Mouse (Mus musculus): ENCODE measurements around the gene Vmn2r93. TPM values are rescaled to one million over a fixed set of nuclear protein-coding genes. Genes with fewer than 3 reads are reported as not detected.

The Vmn2r93 gene
- polyA plus RNA-seq (2015; fragmentation: Nextera tagmentation; extraction: Ambion mirVana), result not detected in 2 replicates

DNA sequence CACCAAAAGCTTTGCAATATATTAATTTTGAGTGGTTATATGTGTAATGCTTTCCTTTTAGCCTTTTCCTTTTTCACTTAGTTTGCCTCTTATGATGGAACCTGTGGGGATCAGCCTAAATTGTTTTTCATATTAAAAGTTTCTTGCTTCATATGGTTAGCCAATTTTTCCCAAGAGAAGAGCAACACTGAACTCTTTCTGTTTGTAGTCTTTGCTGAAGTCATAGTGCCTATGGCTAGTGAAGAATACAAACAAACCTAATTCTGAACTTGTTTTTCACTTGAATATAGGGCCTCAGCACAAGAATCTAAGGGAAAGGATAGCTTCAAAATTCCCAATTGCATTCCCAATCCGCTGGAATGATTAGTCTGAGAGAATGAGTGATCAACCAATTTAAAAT, at the start of gene Vmn2r93:
Vmn2r93 (plus strand) TSS at position 301 of the 400 bp plus-strand sequence.
- H3K27me3 ChIP-seq (replicated peaks; ENCODE audit: insufficient read depth, low read length), result no peaks in the 10 kb centered on the region
- H3K4me2 ChIP-seq (replicated peaks; ENCODE audit: low read depth, low read length), result no peak within 1 kb of the TSS
- ATAC-seq (no peak), DNase-seq (ENCODE audit: low spot score) (no peak)
- 35% methylated on average over 1 of the region's 1 CpGs for WGBS
- H3K9ac ChIP-seq (replicated peaks; ENCODE audit: low read depth), result no peak within 1 kb of the TSS
- H3K4me3 ChIP-seq (ENCODE audit: low read depth, low read length), result no peak within 1 kb of the TSS
- H3K27ac ChIP-seq (ENCODE audit: low read length), result no peak within 1 kb of the TSS
- no peaks in the 10 kb centered on the region for H3K36me3 ChIP-seq (ENCODE audit: insufficient read depth, low read length)
- no peaks in the 10 kb centered on the region for H3K4me1 ChIP-seq (ENCODE audit: insufficient read depth, low read depth, low read length)
- no peaks in the 10 kb centered on the region for H3K9me3 ChIP-seq (ENCODE audit: low read length)
- TF ChIP-seq CTCF (IDR thresholded peaks at IDR 0.05) (no peak), EP300 (IDR thresholded peaks at IDR 0.05) (no peak)

DNA sequence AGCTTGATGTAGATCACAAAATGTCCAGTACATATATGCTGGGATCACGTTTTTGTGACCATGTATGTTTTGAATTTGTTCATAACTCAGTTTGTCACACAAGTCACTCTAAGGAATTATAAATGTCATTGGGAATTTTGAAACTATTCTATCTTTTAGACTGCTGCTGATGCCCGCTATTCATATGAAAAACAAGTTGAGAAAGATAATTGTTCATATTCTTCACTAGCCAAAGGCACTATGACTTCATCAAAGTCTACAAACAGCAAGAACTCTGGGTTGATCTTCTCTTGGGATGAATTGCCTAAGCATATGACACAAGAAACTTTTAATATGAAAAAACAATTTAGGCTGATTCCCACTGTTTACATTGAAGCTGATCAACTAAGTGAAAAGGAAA, 20.2 kb upstream of the Vmn2r93 start, which contains the start of gene Vmn2r94:
Vmn2r94 (minus strand) TSS at position 101 of the 400 bp plus-strand sequence.
- Histone ChIP-seq H3K4me3 (ENCODE audit: low read depth, low read length) (no peak within 1 kb of the TSS), H3K27ac (ENCODE audit: low read length) (no peak within 1 kb of the TSS), H3K27me3 (replicated peaks; ENCODE audit: insufficient read depth, low read length) (no peaks in the 10 kb centered on the region), H3K9ac (replicated peaks; ENCODE audit: low read depth) (no peak within 1 kb of the TSS), H3K4me1 (ENCODE audit: insufficient read depth, low read depth, low read length) (no peaks in the 10 kb centered on the region), H3K4me2 (replicated peaks; ENCODE audit: low read depth, low read length) (no peak within 1 kb of the TSS), H3K9me3 (ENCODE audit: low read length) (no peaks in the 10 kb centered on the region), H3K36me3 (ENCODE audit: insufficient read depth, low read length) (no peaks in the 10 kb centered on the region)
- TF ChIP-seq EP300 (IDR thresholded peaks at IDR 0.05) (no peak), CTCF (IDR thresholded peaks at IDR 0.05) (no peak)
- 40% methylated on average over 2 of the region's 2 CpGs for WGBS
- ATAC-seq (no peak), DNase-seq (ENCODE audit: low spot score) (no peak)

DNA sequence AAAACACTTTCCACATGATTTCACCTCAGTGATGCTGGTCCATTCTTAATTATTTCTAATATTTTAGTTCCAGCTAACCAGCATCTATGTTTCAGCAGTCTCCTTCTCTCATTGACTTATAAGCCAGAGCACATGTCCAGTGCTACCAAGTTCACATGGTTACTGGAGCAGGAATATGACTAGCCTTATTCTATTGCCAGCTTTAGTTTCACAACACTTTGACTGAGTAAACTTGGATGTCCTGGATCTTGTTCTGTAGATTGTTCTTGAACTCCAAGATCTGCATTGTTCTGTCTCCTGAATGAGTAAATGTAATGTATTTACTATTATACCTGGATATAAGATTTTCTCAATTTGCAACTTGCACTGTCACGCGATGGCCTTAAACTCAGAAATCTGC, 25.1 kb downstream of the Vmn2r93 start:
- TF ChIP-seq EP300 (IDR thresholded peaks at IDR 0.05) (no peak), CTCF (IDR thresholded peaks at IDR 0.05) (no peak)
- Histone ChIP-seq H3K4me2 (replicated peaks; ENCODE audit: low read depth, low read length) (no peak overlapping the region), H3K9me3 (ENCODE audit: low read length) (peaks cover 3% of the 10 kb centered on the region; the same call in 1 of the 2 replicates), H3K27me3 (replicated peaks; ENCODE audit: insufficient read depth, low read length) (no peaks in the 10 kb centered on the region), H3K4me1 (ENCODE audit: insufficient read depth, low read depth, low read length) (no peaks in the 10 kb centered on the region), H3K27ac (ENCODE audit: low read length) (no peak overlapping the region), H3K9ac (replicated peaks; ENCODE audit: low read depth) (no peak overlapping the region), H3K4me3 (ENCODE audit: low read depth, low read length) (no peak overlapping the region), H3K36me3 (ENCODE audit: insufficient read depth, low read length) (no peaks in the 10 kb centered on the region)
- no peak for DNase-seq (ENCODE audit: low spot score)
- WGBS, result 96% methylated on average over 2 of the region's 2 CpGs
- no peak for ATAC-seq

DNA sequence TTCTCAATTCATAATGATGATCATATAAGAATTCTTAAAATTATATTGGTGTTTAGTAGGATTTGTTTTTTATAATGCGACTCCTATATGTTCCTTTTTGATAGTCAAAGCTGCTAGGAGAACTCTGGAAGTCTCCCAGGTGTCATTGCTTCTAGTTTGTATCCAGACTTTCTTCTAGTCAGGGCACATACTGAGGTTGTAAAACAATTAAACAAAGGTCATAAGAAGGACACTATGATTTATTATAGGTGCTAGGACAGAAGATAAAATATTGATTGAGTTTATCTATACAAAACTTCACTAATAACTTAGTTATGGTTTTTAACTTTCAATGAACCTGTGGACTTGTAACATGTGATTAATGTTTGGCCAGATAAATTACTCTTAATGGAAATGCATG, 62.1 kb downstream of the Vmn2r93 start:
- Histone ChIP-seq H3K9me3 (ENCODE audit: low read length) (no peaks in the 10 kb centered on the region; the same call in 1 of the 2 replicates), H3K4me2 (replicated peaks; ENCODE audit: low read depth, low read length) (no peak overlapping the region), H3K4me1 (ENCODE audit: insufficient read depth, low read depth, low read length) (no peaks in the 10 kb centered on the region), H3K4me3 (ENCODE audit: low read depth, low read length) (no peak overlapping the region), H3K36me3 (ENCODE audit: insufficient read depth, low read length) (no peaks in the 10 kb centered on the region), H3K27me3 (replicated peaks; ENCODE audit: insufficient read depth, low read length) (no peaks in the 10 kb centered on the region), H3K27ac (ENCODE audit: low read length) (no peak overlapping the region), H3K9ac (replicated peaks; ENCODE audit: low read depth) (no peak overlapping the region)
- TF ChIP-seq EP300 (IDR thresholded peaks at IDR 0.05), result no peak
- WGBS, result 49% methylated on average over 1 of the region's 1 CpGs
- DNase-seq (ENCODE audit: low spot score) (no peak), ATAC-seq (no peak)

DNA sequence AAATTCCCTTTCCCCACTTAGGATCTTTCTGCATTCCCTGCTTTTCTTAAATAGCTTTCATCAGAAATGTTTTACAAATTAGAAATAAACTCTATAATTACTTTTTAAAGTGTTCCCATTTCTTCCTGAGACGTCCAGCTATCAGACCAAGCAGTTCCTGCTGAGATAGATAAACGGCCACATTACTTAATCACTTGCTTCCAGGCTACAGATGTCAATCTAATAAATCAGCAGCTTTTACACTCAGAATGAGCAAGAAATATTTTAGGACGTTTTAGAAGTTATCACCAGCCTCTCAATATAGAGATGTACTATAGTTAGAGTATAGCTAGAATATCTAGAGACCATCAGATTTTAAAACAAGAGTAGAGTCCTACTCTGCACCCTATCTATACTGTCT, 62.7 kb downstream of the Vmn2r93 start:
- no peaks in the 10 kb centered on the region; the same call in 1 of the 2 replicates for H3K9me3 ChIP-seq (ENCODE audit: low read length)
- H3K27ac ChIP-seq (ENCODE audit: low read length), result no peak overlapping the region
- 35% methylated on average over 3 of the region's 3 CpGs for WGBS
- DNase-seq (ENCODE audit: low spot score), result no peak
- H3K9ac ChIP-seq (replicated peaks; ENCODE audit: low read depth), result no peak overlapping the region
- H3K4me1 ChIP-seq (ENCODE audit: insufficient read depth, low read depth, low read length), result no peaks in the 10 kb centered on the region
- H3K36me3 ChIP-seq (ENCODE audit: insufficient read depth, low read length), result no peaks in the 10 kb centered on the region
- ATAC-seq, result no peak
- no peak overlapping the region for H3K4me2 ChIP-seq (replicated peaks; ENCODE audit: low read depth, low read length)
- H3K4me3 ChIP-seq (ENCODE audit: low read depth, low read length), result no peak overlapping the region
- no peak for TF ChIP-seq EP300 (IDR thresholded peaks at IDR 0.05)
- TF ChIP-seq CTCF (IDR thresholded peaks at IDR 0.05), result no peak
- no peaks in the 10 kb centered on the region for H3K27me3 ChIP-seq (replicated peaks; ENCODE audit: insufficient read depth, low read length)

Other genes with a start within 250 kb of the Vmn2r93 start
- 0.01 TPM in 1 of 2 replicates, not detected in the other for gene Vmn2r124, start 248.7 kb upstream of the Vmn2r93 start, polyA plus RNA-seq (2015; fragmentation: Nextera tagmentation; extraction: Ambion mirVana)
- not detected in 2 replicates for gene Vmn2r91, start 213.1 kb upstream of the Vmn2r93 start, polyA plus RNA-seq (2015; fragmentation: Nextera tagmentation; extraction: Ambion mirVana)
- gene Vmn2r92, start 146.2 kb upstream of the Vmn2r93 start, polyA plus RNA-seq (2015; fragmentation: Nextera tagmentation; extraction: Ambion mirVana), result not detected in 2 replicates
- gene Vmn2r94, start 20.3 kb upstream of the Vmn2r93 start, polyA plus RNA-seq (2015; fragmentation: Nextera tagmentation; extraction: Ambion mirVana), result not detected in 2 replicates
- not detected in 2 replicates for gene Vmn2r95, start 126.0 kb downstream of the Vmn2r93 start, polyA plus RNA-seq (2015; fragmentation: Nextera tagmentation; extraction: Ambion mirVana)